Mouse (Mus musculus): ENCODE results near the gene Ptprg.

DNA sequence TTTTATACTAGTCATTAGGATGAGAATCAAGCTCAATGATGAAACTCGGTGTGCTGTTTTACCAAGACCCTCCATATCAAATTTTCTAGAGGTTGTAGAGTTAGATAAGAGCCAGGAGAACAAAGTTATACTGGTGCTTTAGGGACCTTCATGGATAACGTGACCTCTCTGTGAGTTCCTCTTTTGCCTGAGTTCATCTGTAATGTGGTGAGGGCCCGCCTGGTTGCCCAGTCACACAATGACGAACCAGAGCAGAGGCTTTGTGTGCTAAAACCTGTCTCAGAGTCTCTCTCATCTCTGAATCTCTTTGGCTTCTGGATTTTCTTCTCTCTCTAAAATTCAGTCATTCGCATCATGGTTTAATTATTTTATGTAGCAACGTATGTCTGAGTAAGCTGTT lies 204.9 kb downstream of the Ptprg start:
- TF ChIP-seq CTCF (IDR thresholded peaks at IDR 0.05; ENCODE audit: borderline replicate concordance, insufficient read depth, low read length): no peak
- TF ChIP-seq POLR2A (IDR thresholded peaks at IDR 0.05; ENCODE audit: low read depth, low read length): no peak

Data from embryonic fibroblast, embryonic 13.5 days (primary cell).